Mouse (Mus musculus) left cerebral cortex, postnatal 25 days (tissue): Measurements from ENCODE around the gene Ostc. TPM values are rescaled to one million over a fixed set of nuclear protein-coding genes. Genes with fewer than 3 reads are reported as not detected.
A peak's percentile ranks its signal among the peaks of the same experiment; 100 is the strongest.

Experiments
- DNase-seq, 2 experiments: peaks; one replicate each; pipeline ENCODE4 v3.0.0; 2022; ENCODE audit warnings: low spot score in 2 of 2, mixed read lengths in 1 of 2
- intact Hi-C: fragments of 180-260 bp; cut with DNase I; formaldehyde crosslinking; loops from one replicate; pipeline ENCODE4 v1.15.1; 2025
- total RNA-seq, 2 experiments: library from RNA; stranded (reverse); gene quantifications; 2 replicates each; pipeline ENCODE4 v1.2.3; 2021

The Ostc gene
- total RNA-seq, result 10 to 100 TPM; 64.7 to 66.8 TPM

GRCm38 (mm10) chr3:130708967-130709924 is at the start of gene Ostc:
Gene Ostc (minus strand): TSS chr3:130709444.
- peak; percentile 93 to 98 for DNase-seq
- intact Hi-C loops, result loop anchor here (1.0 kb wide), 1 partner anchor 21 kb away; the partner anchor contains the start of gene Rpl34

GRCm38 (mm10) chr3:130758157-130758841 is 49.1 kb upstream of the Ostc start:
- intact Hi-C loops, result no loop called here

GRCm38 (mm10) chr3:130757117-130757852 is 48.0 kb upstream of the Ostc start:
- DNase-seq, result no peak
- intact Hi-C loops, result no loop called here

More at GRCm38 (mm10) chr3:130758157-130758841, 49.1 kb upstream of the Ostc start:
- DNase-seq, result no peak

- intact Hi-C loops, result no loop called here
- DNase-seq, result no peak
These were observed 40.0 kb upstream of the Ostc start for GRCm38 (mm10) chr3:130749206-130749605.

- intact Hi-C loops, result no loop called here
- DNase-seq, result no peak
These were observed 37.7 kb upstream of the Ostc start for GRCm38 (mm10) chr3:130746673-130747619.

- intact Hi-C loops, result no loop called here
- DNase-seq, result no peak
These were observed 28.6 kb upstream of the Ostc start for GRCm38 (mm10) chr3:130737652-130738361.

GRCm38 (mm10) chr3:130736758-130737157 is 27.5 kb upstream of the Ostc start:
- intact Hi-C loops, result no loop called here
- DNase-seq, result no peak

- intact Hi-C loops, result loop anchor here (1.0 kb wide), 1 partner anchor 21 kb away; the partner anchor contains the start of gene Ostc
- peak; percentile 93 to 97 for DNase-seq
These were observed 21.0 kb upstream of the Ostc start, which contains the start of gene Rpl34 for GRCm38 (mm10) chr3:130730189-130730653. Gene Rpl34 (minus strand): TSS chr3:130730398.

- intact Hi-C loops, result loop anchor here (1.0 kb wide), 1 partner anchor 20 kb away; the partner anchor contains the start of gene Ostc
- DNase-seq, result peak; percentile 17 to 38
These were observed 20.4 kb upstream of the Ostc start for GRCm38 (mm10) chr3:130729472-130730188.

- intact Hi-C loops, result no loop called here
- no peak for DNase-seq
These were observed 18.4 kb upstream of the Ostc start for GRCm38 (mm10) chr3:130727676-130728075.

GRCm38 (mm10) chr3:130727036-130727435 is 17.8 kb upstream of the Ostc start:
- DNase-seq, result no peak
- intact Hi-C loops, result no loop called here

- intact Hi-C loops, result no loop called here
- DNase-seq, result no peak
These were observed 16.5 kb upstream of the Ostc start for GRCm38 (mm10) chr3:130725718-130726117.

- no peak for DNase-seq
- intact Hi-C loops, result no loop called here
These were observed 13.7 kb upstream of the Ostc start for GRCm38 (mm10) chr3:130722733-130723478.

- peak in 1 of 2 experiments; percentile 5 for DNase-seq
- intact Hi-C loops, result no loop called here
These were observed 11.0 kb upstream of the Ostc start for GRCm38 (mm10) chr3:130720225-130720624.

GRCm38 (mm10) chr3:130718871-130719270 is 9.6 kb upstream of the Ostc start:
- intact Hi-C loops, result no loop called here
- DNase-seq, result no peak

- DNase-seq, result no peak
- intact Hi-C loops, result no loop called here
These were observed 7.3 kb upstream of the Ostc start for GRCm38 (mm10) chr3:130716555-130716954.
